Mouse (Mus musculus) hindbrain, embryonic 14.5 days (tissue): ENCODE measurements around the gene Prpf39. TPM values are rescaled to one million over a fixed set of nuclear protein-coding genes. Genes with fewer than 3 reads are reported as not detected.

Experiments used
- ATAC-seq: fragments of 200-750 bp; cut with Nextera tagmentation; 2 replicates; pipeline ENCODE4 v1.8.0; 2017; ENCODE audit warnings: moderate number of reproducible peaks, mild to moderate bottlenecking, moderate TSS enrichment, moderate library complexity; ENCODE audit not compliant: low FRiP score
- DNase-seq: peaks from one replicate; pipeline ENCODE4 v3.0.0-alpha.2; 2015; ENCODE audit warnings: low spot score
- H3K27ac ChIP-seq: fragments of 300-500 bp; sonication (generic); 2 replicates; pipeline ENCODE4 v1.5.1; 2014; ENCODE audit warnings: mild to moderate bottlenecking, moderate library complexity
- H3K27me3 ChIP-seq: fragments of 300-500 bp; sonication (generic); 2 replicates; pipeline ENCODE4 v1.6.1; 2014; ENCODE audit warnings: mild to moderate bottlenecking, low read length, mixed read lengths; ENCODE audit not compliant: control insufficient read depth, insufficient read depth
- H3K36me3 ChIP-seq: fragments of 300-500 bp; sonication (generic); replicated peaks from 2 replicates; pipeline ENCODE4 v1.6.1; 2014; ENCODE audit not compliant: control insufficient read depth, insufficient read depth
- H3K4me1 ChIP-seq: fragments of 300-500 bp; sonication (generic); replicated peaks from 2 replicates; pipeline ENCODE4 v1.6.1; 2014; ENCODE audit warnings: antibody characterized with exemption, low read length, mixed read lengths; ENCODE audit not compliant: control insufficient read depth, insufficient read depth
- H3K4me2 ChIP-seq: fragments of 300-500 bp; sonication (generic); replicated peaks from 2 replicates; pipeline ENCODE4 v1.6.1; 2014; ENCODE audit warnings: mild to moderate bottlenecking, moderate library complexity
- H3K4me3 ChIP-seq: fragments of 300-500 bp; sonication (generic); replicated peaks from 2 replicates; pipeline ENCODE4 v1.5.1; 2014; ENCODE audit warnings: mild to moderate bottlenecking, low read length
- H3K9ac ChIP-seq: fragments of 300-500 bp; sonication (generic); 2 replicates; pipeline ENCODE4 v1.6.1; 2014
- H3K9me3 ChIP-seq: fragments of 300-500 bp; sonication (generic); 2 replicates; pipeline ENCODE4 v1.6.1; 2016; ENCODE audit warnings: low read length; ENCODE audit not compliant: control insufficient read depth
- WGBS: fragments of 180-500 bp; shearing (Covaris S2); extraction: QIAGEN DNeasy Blood & Tissue Kit; methylation state at CpG from one replicate; pipeline ENCODE4 v1.1.7; 2014; 5-methylcytosine and 5-hydroxymethylcytosine counted together
- polyA plus RNA-seq: library from polyadenylated mRNA; unstranded; fragments of >200 nt; fragmentation: Nextera tagmentation; extraction: Ambion mirVana; gene quantifications from 2 replicates; pipeline ENCODE4 v1.2.1, GENCODE M21; 2014

Prpf39 gene
- polyA plus RNA-seq, 1 experiment from 2014 or later: 50.3 TPM

DNA sequence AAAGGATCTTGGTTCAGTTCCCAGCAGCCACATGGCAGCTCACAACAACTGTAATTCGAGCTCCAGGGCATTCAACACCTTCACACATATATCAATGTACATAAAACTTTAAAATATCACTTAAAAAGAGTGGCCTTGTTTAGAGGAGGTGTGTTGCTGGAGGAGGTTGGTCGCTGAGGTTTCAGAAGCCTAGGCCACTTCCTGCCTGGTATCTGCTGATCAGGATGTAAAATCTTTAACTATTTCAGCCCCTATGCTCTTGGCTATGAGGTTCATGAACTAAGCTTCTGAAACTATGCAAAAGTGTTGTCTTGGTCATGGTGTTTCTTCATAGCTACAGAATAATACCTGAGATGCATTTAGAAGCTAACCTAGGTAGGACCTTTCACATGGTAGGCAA, 29.1 kb downstream of the Prpf39 start:
- WGBS: 86% methylated on average over 2 of the region's 2 CpGs

GRCm38 (mm10) chr12:65066234-65066633, 30.1 kb downstream of the Prpf39 start:
- Histone ChIP-seq H3K27ac (no peak overlapping the region), H3K36me3 (peaks cover 78% of the 10 kb centered on the region), H3K4me2 (no peak overlapping the region), H3K4me3 (no peak overlapping the region), H3K9me3 (no peaks in the 10 kb centered on the region), H3K9ac (no peak overlapping the region), H3K4me1 (no peaks in the 10 kb centered on the region), H3K27me3 (no peaks in the 10 kb centered on the region)
- 69% methylated on average over 3 of the region's 3 CpGs for WGBS
- ATAC-seq (no peak), DNase-seq (no peak)

More for the DNA sequence above, 29.1 kb downstream of the Prpf39 start:
- ATAC-seq (no peak), DNase-seq (no peak)
- Histone ChIP-seq H3K4me3 (no peak overlapping the region), H3K4me2 (no peak overlapping the region), H3K9me3 (no peaks in the 10 kb centered on the region), H3K9ac (no peak overlapping the region), H3K27ac (no peak overlapping the region), H3K4me1 (no peaks in the 10 kb centered on the region), H3K36me3 (peaks cover 87% of the 10 kb centered on the region), H3K27me3 (no peaks in the 10 kb centered on the region)

- no peak for ATAC-seq
- no peak for DNase-seq
Measured at GRCm38 (mm10) chr12:65068409-65068808, 32.3 kb downstream of the Prpf39 start.

GRCm38 (mm10) chr12:65072911-65073610, 36.9 kb downstream of the Prpf39 start:
- peak overlapping the region; percentile 93 for H3K4me3 ChIP-seq
- no peaks in the 10 kb centered on the region for H3K9me3 ChIP-seq
- peaks cover 38% of the 10 kb centered on the region for H3K4me1 ChIP-seq
- DNase-seq (peak; percentile 54), ATAC-seq (peak; percentile 64)
- H3K27ac ChIP-seq: peak overlapping the region; percentile 97
- peak overlapping the region; percentile 90 for H3K4me2 ChIP-seq
- H3K9ac ChIP-seq: peak overlapping the region; percentile 94
- 3% methylated on average over 21 of the region's 21 CpGs for WGBS
- H3K27me3 ChIP-seq: no peaks in the 10 kb centered on the region
- peaks cover 19% of the 10 kb centered on the region for H3K36me3 ChIP-seq

More at GRCm38 (mm10) chr12:65068409-65068808, 32.3 kb downstream of the Prpf39 start:
- Histone ChIP-seq H3K4me1 (peaks cover 8% of the 10 kb centered on the region; the same call in 1 of the 2 replicates), H3K27ac (no peak overlapping the region), H3K4me3 (no peak overlapping the region), H3K36me3 (peaks cover 60% of the 10 kb centered on the region), H3K9ac (no peak overlapping the region), H3K27me3 (no peaks in the 10 kb centered on the region), H3K4me2 (no peak overlapping the region), H3K9me3 (no peaks in the 10 kb centered on the region)
- 85% methylated on average over 4 of the region's 4 CpGs for WGBS

DNA sequence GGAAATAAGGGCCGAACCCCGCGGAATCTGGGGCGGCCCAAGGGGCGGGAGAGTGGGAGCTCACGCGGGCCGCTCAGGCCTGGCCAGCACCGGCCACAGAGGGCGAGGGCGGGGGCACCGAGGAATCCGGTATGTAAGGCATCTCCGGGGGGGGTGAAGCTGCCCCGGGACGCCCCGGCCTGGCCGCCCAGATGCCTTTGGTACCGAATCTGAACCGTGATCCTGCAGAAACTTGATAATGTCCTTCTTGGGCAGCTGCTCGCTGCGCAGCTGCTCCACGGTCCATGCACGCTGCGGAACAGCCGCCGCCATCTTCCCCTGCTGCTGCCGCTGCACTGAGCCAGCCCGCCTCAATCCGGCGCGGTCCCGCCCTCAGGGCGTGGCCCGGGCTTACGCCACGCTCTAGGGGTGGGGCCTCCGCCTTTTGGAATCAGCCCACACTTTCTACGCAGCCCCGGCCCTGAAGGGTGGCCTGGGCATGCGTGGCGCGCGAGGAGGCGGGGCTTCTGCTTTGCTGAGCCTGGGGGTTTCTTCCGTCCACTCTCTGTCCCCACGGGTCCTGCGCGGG, 37.6 kb downstream of the Prpf39 start, which contains the start of gene Fkbp3:
TSS of gene Fkbp3 (minus strand) at position 397 of the 568 bp plus-strand sequence.
- peaks cover 12% of the 10 kb centered on the region for H3K36me3 ChIP-seq
- peak; percentile 99 for DNase-seq
- peak within 1 kb of the TSS; percentile 97 for H3K27ac ChIP-seq
- H3K27me3 ChIP-seq: no peaks in the 10 kb centered on the region
- H3K4me3 ChIP-seq: peak within 1 kb of the TSS; percentile 93
- WGBS: under 1% methylated on average over 49 of the region's 49 CpGs
- no peaks in the 10 kb centered on the region for H3K9me3 ChIP-seq
- H3K9ac ChIP-seq: peak within 1 kb of the TSS; percentile 94
- H3K4me1 ChIP-seq: peaks cover 38% of the 10 kb centered on the region
- peak within 1 kb of the TSS; percentile 90 for H3K4me2 ChIP-seq
- peak; percentile 99 for ATAC-seq

- H3K36me3 ChIP-seq: 0 out of 2 replicates have a peak, but pooled peaks cover 4% of the 10 kb centered on the region
- no peaks in the 10 kb centered on the region for H3K9me3 ChIP-seq
- DNase-seq (no peak), ATAC-seq (no peak)
- H3K27me3 ChIP-seq: no peaks in the 10 kb centered on the region
- H3K4me3 ChIP-seq: peak overlapping the region; percentile 93
- peak overlapping the region; percentile 79 for H3K9ac ChIP-seq
- H3K4me1 ChIP-seq: peaks cover 38% of the 10 kb centered on the region
- H3K27ac ChIP-seq: peak overlapping the region; percentile 97
- 44% methylated on average over 7 of the region's 7 CpGs for WGBS
- H3K4me2 ChIP-seq: peak overlapping the region; percentile 90
Measured at GRCm38 (mm10) chr12:65074651-65075050, 38.5 kb downstream of the Prpf39 start.

GRCm38 (mm10) chr12:65075085-65075732, 39.1 kb downstream of the Prpf39 start, which contains the start of gene Fancm:
TSS of gene Fancm (plus strand) at chr12:65075603.
- H3K27ac ChIP-seq: peak within 1 kb of the TSS; percentile 97
- H3K36me3 ChIP-seq: peaks cover 3% of the 10 kb centered on the region; the same call in 1 of the 2 replicates
- H3K27me3 ChIP-seq: no peaks in the 10 kb centered on the region
- no peaks in the 10 kb centered on the region for H3K9me3 ChIP-seq
- peak within 1 kb of the TSS; percentile 90 for H3K4me2 ChIP-seq
- DNase-seq: peak; percentile 97
- H3K4me3 ChIP-seq: peak within 1 kb of the TSS; percentile 93
- peak; percentile 58 for ATAC-seq
- WGBS: 2% methylated on average over 39 of the region's 39 CpGs
- peak within 1 kb of the TSS; percentile 94 for H3K9ac ChIP-seq
- peaks cover 38% of the 10 kb centered on the region for H3K4me1 ChIP-seq

DNA sequence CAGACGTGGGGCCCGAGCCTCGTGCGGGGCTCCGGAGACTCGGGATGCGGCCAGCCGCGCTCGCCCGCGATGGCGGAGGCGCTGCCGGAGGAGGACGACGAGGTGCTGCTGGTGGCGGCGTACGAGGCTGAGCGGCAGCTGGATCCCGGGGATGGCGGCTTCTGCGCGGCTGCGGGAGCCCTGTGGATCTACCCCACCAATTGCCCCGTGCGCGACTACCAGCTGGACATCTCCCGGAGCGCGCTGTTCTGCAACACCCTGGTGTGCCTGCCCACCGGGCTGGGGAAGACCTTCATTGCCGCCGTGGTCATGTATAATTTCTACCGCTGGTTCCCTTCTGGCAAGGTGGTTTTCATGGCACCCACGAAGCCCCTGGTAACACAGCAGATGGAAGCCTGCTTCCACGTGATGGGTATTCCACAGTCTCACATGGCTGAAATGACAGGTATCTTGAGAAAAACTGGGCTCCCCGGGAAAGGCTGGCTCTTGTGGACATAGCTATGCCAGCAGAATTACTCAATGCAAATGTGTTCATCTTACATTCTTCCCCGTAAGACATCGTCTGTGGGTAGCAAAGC, 39.7 kb downstream of the Prpf39 start:
- Histone ChIP-seq H3K27me3 (no peaks in the 10 kb centered on the region), H3K36me3 (peaks cover 3% of the 10 kb centered on the region; the same call in 1 of the 2 replicates), H3K9me3 (no peaks in the 10 kb centered on the region), H3K4me1 (peaks cover 38% of the 10 kb centered on the region), H3K4me3 (peak overlapping the region; percentile 93), H3K27ac (peak overlapping the region; percentile 92), H3K4me2 (peak overlapping the region; percentile 90), H3K9ac (peak overlapping the region; percentile 79)
- ATAC-seq: peak; percentile 12
- DNase-seq: peak; percentile 35
- 1% methylated on average over 41 of the region's 41 CpGs for WGBS

GRCm38 (mm10) chr12:65076906-65077305, 40.8 kb downstream of the Prpf39 start:
- no peak overlapping the region for H3K27ac ChIP-seq
- H3K4me1 ChIP-seq: peaks cover 38% of the 10 kb centered on the region
- H3K4me3 ChIP-seq: peak overlapping the region; percentile 93
- peaks cover 3% of the 10 kb centered on the region for H3K36me3 ChIP-seq
- no peaks in the 10 kb centered on the region for H3K27me3 ChIP-seq
- WGBS: 84% methylated on average over 9 of the region's 9 CpGs
- H3K4me2 ChIP-seq: peak overlapping the region; percentile 90
- H3K9me3 ChIP-seq: no peaks in the 10 kb centered on the region
- DNase-seq: no peak
- H3K9ac ChIP-seq: no peak overlapping the region
- ATAC-seq: no peak
